Mouse (Mus musculus): Measurements from ENCODE around the gene Kcnma1.

The Kcnma1 gene

DNA sequence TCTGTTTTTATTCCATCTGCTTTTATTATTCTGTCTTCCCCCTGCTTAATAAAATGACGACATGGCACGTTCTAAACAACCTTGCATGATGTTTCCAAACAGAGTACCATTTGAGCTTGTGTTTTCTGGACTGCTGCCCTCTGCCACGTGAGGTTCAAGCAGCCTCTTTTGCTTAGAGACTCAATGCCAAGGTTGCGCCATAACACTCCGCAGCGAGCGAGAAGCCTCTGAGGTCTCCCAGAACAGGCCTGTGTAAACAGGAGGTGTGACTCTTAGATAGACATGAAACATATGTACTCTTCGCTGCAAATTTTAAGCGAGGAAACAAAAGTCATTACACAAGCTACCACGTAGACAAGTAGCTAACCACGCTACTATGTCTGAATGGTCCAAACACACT, 55.2 kb downstream of the Kcnma1 start:
- no peak for DNase-seq

DNA sequence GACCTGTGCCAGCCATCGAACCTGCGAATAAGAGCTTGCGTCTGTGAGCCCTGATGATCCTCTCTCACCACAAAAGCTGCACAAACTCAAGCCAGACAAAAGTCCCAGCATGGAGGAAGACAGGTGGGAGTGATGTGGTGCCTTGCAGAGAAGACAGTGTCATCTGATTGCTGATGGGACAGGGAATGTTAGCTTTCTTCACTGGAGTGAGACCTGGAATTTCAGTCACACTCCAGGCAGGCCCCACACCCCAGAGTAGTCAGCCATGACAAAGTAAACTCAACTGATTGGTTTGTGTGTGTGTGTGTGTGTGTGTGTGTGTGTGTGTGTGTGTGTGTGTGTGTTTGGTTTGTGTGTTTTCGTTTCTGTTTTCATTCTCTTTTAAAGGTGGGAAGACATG, 57.0 kb downstream of the Kcnma1 start:
- no peak for DNase-seq

DNA sequence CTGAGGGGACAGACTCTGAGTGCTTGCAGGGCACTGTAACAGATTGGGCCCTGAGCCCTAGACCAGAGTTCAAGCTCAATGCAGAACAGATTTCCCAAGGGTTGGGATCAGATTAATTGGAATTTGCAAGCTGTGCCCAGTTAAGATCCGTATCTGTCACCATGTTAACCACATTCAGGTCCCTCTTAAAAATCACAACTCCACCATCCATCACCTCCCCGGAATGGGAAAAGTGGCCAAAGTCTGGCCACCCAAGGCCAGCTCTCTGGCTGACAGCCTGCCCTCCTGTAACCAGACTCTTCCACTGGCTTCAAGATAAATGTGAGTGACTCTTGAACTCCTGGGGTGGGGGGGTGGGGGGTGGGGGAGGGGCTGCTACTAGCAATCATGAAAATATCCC, 70.4 kb downstream of the Kcnma1 start:
- no peak for DNase-seq

DNA sequence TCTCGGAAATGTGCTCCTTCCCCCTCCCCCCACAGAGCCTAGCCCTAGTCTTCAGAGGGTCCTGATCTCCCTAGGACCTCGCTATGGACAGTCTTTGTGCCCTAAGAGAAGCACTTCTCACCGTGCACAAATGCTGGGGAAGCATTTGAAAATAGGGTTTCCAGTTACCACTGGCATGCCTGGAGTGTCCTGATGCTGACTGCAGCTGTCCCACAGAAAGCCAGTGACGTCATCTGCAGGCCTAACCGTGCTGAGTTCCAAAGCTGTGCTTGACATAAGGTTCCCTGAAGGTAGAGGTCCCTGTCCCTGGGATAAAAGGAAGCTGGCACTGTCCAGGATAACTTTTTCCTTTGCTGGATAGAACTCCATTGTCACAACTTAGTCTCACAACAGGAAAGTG, 71.1 kb downstream of the Kcnma1 start:
- DNase-seq, result no peak

DNA sequence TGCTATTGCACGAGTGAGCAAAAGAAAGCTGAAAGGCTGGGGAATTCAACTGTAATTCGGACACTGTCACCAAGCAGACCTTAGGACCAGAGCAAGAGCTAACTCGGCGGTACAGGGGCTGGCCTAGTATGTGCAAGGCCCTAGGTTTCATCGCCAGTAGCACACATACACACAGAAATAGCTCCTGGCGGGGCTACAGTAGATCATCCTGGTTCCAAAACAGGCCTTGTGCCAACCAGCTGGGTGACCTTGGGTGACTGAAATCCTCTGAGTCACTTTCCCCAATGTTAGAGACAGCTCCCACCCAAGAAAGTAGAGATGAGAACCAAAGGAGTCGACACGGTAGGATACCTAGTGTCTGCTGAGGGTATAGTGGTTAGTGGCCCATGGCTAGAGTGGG, 72.2 kb downstream of the Kcnma1 start:
- DNase-seq, result no peak

DNA sequence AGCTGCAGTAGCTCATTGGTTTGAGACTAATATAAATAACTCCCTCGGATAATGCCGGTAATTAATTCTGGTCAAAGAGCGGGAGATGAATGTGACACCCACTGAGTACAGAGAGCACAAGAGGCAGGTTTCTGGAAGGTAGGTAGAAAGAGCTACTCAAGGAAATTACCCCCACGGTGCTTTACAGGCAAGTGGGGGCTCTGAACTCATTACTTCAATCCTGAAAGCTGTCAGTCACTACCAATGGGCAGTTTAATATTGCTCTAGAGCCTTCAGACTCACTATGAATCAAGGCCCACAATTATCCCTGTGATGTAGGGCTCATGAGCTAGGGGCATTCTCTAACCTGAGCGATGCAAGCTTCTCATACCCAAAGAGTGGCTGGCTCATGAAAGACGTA, 79.3 kb downstream of the Kcnma1 start:
- DNase-seq, result no peak

DNA sequence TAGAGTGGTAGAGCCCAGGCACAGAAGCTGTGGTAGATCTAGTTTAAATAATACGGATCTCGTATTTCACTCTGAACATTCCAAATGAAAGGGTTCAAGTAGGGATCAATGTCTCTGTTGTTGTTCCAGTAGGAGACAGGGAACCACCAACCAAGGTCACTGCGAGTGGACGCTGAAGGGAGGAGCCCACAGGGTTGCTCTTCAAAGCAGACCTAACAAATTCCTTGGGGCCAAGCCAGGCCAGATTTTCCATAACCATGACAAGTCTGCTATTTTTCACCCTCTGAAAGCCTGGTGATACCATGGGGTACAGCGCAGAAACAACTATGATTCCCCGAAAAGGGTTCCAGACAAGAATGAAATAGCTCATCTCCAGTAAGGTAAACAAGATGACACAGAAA, 82.6 kb downstream of the Kcnma1 start:
- DNase-seq, result no peak

DNA sequence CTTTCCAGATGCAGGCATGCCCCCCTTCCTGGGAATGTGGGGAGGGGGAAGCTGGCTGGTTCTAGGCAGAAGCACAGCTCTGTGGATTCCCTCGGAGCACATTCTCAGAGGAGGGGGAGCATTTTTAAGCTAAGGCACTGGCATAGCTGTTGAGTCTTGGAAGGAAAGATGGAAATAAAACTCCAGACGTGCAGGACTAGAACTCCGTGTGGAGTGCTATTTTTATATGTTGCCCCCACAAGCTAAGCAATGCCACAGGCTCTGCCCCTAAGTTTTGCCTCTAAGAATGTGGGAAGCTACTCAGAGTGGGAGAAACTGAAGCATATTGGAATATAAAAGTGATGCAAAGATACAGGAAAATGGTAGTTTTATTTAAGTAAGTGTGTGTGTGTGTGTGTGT, 85.1 kb downstream of the Kcnma1 start:
- DNase-seq, result no peak

DNA sequence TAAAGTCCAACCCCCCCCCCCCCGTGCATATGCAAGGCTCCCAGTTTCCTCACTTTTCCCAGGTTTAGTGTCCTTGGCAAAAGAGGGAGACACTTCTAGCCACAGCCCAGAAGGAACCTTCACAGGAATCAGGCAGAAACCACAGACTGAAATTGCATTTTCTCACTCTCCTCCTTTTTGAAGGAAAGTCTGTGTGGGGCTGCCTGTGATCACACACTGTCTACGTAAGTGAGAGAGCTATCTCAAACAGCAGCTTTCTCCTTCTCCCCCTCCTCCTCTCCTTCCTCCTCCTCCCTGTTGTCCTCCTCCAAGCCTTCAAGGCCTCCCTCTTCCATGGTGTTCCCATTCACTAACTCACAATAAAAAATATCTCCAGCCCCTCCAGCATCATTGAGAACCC, 90.9 kb downstream of the Kcnma1 start:
- DNase-seq, result no peak

DNA sequence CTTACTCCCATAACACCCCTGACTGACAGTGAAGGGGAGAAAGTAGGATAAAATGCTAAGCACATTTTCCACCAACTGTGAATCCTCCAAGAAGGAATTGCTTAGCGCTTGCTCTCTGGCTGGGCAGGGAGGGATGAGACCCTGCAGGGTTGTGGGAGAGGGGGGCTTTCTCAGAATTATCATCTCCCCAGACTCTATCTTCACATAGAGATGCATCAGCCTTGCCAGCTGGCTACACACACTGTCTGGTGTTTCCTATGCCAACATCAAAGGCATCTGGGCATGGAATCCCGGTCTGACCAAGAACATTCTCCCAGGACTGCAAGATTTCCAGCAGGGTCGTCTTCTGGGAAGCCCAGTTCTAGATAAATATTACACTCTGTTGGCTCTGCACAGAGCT, 91.5 kb downstream of the Kcnma1 start:
- DNase-seq, result no peak

DNA sequence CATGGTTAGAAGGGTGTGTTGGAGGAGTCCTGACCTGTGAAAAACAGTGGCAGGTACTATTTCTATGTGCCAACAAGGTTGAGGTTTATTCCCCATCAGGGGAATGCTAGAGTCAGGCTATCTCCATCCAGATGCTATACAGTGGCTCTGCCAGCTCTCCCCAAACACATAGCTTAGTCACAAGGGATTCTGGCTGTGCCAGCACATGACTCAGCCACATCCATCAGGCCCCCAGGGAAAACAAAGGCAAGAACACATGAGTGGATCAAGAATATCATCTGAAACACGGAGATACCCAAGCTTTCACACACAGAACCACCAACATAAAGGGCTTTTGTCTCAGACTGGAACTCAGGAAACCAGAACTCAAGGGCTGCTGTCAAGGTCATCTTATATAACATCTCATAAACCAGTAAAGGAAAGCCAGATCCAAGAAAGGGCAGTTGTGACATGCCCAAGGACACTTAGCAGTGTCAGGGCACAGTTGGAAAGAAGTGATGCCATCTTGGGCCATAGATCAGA, 103.1 kb downstream of the Kcnma1 start:
- DNase-seq, result no peak

DNA sequence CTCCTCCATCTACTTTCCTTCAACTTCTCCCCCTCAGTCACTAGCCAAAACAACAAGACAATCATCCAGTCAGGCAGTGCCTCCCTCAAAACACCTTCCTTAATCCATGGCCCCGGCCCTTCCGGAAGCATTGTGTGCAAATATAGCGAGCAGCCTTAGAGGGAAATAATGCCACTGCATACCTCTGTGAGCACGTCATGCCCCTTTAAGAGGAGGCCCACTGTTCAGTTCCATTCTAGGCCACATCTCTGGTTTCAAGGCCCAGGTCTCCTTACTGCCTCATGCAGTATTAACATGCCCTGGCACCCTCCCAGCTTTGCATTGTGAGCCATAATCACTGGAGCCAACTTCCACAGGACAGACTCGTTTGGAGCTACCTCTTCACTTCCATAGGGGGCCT, 105.7 kb downstream of the Kcnma1 start:
- DNase-seq, result no peak

DNA sequence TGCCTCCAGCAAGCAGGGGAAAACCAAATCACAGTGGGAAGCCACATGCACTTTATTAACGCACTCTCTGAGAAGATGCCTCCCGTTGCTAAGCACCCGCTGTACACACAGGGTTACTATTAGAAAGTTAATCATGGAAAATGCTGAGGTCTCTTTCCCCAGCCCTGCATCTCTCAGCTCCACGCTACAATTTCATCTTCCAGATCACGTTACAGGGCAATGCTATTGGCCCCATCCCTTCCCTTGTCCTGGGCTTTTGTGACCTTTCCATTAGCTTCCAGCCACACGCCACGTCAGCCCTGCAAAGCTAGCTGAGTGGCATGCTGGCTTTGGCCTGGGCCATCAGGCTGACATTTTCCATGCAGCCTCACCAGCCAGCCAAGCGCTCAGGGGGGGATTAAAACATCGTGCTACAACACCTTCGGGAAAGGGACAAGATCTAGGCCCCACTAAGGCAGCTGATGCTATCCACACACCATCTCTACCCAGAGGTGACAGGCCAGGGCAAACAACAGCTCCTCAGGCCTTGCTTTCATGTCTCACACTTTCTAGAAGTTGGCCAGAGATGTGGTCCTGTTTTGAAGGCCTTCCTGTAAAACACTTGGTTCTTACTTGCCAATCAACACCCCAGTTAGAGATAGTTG, 111.5 kb downstream of the Kcnma1 start:
- DNase-seq, result no peak

DNA sequence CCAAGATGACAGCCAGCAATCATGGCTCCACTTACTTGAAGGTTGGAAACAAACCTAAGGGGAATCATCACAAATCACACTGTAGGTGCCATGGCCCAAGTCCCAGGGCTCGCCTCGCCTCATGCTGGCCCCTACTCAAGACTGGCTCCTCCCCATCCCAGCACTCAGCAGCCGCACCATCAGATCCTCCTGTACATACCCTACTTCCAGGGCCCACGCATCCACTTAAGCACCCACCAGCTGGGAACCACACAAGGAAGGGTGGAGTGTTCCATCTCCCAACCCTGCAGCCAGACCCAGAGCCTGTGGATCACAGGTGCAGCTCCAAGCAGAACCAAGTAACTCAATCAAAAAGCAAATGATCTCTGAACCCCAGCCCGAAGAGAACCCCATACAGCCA, 114.8 kb downstream of the Kcnma1 start:
- no peak for DNase-seq

DNA sequence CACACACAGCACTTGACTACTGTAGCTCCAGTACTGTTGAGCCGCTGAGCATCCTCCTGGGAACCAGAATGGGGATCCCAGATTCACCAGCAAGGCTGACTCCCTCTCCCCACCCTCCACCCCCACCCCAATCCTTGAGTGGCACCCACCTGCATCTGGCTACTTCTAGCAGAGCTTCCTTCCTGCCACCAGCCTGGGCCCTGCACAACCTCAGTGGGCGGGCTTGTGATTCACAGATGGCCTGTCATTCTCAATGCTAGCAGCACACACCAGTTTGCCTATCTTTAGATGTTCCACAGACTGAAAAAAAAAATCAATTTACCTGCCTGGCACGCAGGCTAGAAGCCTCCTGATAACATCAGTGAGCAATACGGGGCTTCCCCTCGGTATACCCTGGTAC, 116.5 kb downstream of the Kcnma1 start:
- DNase-seq, result no peak

DNA sequence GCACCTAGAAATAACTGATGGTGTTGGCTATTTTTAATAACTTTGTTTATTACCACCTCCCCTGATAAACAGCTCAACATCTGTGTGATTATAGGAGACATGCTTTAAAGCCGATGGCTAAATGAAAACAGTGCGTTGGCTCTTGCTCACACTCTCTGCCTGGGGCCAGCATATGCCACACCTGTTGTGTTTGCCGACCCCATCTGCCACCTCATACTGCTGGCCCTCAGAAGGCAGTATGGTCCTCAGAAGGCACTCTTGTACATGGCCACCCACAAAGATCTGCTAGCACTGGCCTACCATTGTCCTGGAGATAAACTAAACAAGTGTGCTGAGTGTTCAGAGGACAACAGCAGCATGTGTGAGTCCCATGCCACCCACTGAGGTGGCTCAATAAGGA, 118.3 kb downstream of the Kcnma1 start:
- no peak for DNase-seq

DNA sequence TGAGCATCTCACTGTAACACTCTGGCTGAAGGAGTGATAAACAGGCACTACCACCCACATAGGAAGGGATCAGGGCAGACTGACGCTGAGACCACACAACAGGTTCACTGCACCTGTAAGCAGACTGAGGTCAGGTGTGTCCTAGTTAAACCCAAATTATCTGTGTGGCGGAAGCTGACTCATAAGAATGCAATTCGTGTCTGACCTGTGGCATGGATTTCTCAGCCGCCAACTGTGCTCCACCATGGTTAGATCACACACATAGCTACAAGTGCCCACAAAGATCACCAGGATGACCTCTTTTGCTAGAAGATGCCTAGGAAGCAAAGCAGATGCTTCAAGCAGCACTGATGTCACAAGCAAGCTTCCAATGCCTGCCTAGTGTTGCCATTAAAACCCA, 128.2 kb downstream of the Kcnma1 start:
- no peak for DNase-seq

DNA sequence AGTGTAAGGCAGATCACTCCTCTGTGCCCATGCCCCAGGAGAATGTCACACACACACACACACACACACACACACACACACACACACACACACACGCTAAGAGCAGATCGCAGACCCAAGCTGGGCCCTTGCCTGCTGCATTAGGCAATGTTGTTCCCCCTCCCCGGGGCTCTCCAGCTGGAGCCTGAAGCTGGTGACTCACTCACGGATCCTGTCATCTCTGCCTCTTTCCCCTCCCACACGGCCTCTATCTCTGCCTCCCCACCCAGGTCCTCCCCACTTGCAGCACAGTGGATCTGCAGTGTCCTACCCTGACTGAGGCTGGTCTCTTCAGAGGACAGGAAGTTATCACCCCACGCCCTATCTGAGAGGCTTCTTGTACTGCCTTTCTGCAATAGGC, 128.8 kb downstream of the Kcnma1 start:
- DNase-seq, result no peak

DNA sequence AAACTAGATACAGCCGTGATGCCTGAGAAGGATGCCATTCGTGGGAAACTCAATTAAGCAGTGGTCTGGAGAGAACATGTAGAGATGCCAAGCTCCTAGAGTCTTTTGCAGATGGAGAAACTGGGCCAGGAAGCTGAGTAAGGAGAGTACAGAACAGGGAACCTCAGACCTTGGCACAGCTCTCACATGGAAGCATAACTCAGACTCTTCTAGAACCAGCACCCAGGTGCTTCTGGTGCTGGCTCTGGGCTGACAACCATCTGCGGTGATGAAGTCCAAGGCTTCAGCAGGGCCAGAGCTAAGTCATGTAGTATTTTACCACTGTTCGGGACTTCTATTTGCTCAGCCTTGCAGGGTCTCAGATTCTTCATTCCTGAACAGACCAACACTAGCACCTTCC, 129.2 kb downstream of the Kcnma1 start:
- no peak for DNase-seq

DNA sequence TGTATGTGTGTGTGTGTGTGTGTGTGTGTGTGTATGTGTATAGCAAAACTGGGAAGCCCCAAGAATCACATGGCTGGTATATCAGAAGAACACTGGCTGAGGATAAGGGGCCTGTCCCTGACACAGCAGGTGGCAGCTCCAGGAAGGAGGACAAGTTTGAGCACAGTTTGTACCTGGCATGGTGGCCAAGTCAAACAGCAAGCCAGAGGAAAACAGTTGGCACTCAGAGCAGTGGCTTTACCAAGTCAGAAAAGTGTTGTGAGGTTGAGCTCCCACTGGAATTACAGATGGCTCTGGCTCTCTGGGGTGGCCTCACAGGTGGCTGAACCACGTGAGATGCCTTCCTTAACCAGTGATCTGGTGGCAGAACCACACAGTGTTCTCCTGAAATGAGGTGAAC, 132.3 kb downstream of the Kcnma1 start:
- no peak for DNase-seq

DNA sequence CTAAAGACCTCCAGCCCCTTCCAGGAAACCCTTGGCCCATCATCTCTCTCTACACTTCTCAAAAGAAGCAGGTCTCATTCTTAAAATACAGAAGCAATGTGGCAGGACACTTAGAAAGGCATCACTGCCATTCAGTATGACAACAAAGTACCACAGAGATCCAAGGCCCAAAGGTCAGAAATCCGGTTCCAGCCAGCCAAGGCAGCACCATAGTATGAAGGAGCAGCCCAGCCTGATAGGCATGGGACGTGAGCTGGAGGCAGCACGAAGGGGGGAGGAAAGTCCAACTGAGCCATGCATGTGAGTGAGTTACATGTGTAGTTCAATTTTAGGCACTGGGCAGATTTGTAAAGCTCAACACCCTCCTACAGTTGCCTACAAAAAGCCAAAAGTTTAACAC, 135.0 kb downstream of the Kcnma1 start:
- peak; percentile 53 to 64 for DNase-seq

DNA sequence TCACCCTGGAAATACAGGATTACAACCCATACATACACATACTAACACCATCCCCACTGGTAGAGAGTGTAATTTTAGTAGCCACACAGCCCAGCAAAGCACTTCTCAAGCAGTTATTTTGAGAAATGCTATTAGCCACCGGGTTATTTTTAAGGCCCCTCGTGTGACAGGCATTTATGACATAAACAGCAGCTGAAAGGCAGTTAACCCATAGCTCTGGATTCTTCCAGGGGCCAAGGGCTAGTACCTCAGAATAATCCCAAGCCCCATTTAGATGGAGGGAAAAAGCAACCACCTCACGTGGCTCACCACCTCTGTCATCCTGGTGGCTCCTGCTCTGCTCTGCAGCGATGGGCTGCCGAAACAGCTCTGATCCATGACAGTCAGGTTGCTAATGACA, 136.7 kb downstream of the Kcnma1 start:
- no peak for DNase-seq

DNA sequence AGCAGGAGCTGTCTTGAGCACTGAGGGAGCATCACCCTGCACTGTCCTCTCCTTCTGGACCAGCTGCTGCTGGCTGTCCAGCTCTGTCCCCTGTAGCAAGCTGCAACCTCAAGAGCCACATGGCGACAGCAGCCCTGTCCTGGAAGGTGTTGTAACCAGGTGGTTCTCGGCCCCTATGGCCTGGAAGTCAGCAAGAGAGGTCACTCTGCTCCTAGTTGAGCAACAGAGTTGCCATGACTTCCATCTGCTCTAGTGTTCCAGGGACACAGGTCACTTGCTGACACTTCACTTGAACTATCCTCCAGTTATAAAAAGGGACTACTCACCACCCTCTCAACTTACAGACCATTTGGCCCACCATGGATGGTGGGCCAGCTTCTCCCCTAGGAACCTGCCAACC, 139.7 kb downstream of the Kcnma1 start:
- no peak for DNase-seq

DNA sequence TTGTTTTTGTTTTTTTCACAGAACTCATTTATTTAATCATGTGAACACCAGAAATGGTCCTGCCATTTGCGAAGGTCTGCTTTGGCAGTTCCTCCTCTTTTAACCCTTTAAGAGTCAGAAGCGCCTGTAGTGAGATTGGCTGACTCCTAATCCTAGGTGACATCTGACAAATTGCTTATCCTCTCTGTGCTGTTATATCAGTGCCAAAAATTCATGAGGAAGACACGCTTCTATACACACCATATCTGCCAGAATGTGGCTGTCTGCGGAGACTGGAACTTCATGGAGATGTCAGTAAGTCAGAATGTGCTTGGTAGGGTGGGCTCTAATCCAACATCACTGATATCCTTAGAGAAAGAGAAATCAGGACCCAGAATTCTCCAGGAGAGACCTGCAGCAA, 157.3 kb downstream of the Kcnma1 start:
- DNase-seq, result no peak

DNA sequence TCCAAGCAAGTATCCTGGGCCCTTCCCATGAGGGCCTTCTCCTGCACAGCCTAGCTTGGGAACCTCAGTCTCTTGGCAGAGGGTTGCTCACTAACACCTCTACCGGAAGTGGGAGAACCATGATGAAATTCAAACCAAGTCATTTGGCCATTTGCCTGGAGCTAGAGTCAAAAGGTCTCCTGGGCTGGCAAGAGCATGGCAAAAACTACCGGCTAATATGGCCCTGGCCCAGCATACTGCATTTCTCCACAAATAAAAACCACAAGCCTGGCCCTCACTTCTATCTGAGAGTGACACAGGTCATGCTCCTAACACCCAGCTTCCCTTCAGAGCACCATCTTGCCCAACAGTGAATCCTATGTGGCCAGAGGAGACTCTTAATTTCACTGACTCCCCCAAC, 159.3 kb downstream of the Kcnma1 start:
- peak; percentile 53 to 64 for DNase-seq
